Mouse (Mus musculus): ENCODE data around the gene Mpp4. TPM values are rescaled to one million over a fixed set of nuclear protein-coding genes. Genes with fewer than 3 reads are reported as not detected.

The Mpp4 gene
- polyA plus RNA-seq, 1 experiment from 2014 or later: 0.20 TPM

GRCm38 (mm10) chr1:59119720-59120457 is 43.3 kb downstream of the Mpp4 start, which contains the start of gene Tmem237:
TSS of gene Tmem237 (minus strand) at chr1:59120408.
- peak; percentile 99 for DNase-seq (ENCODE audit: low spot score)
- WGBS: under 1% methylated on average over 73 of the region's 74 CpGs
- H3K4me1 ChIP-seq: peaks cover 12% of the 10 kb centered on the region

GRCm38 (mm10) chr1:59110524-59110923 is 52.7 kb downstream of the Mpp4 start:
- H3K4me3 ChIP-seq: no peak overlapping the region
- H3K36me3 ChIP-seq: peaks cover 71% of the 10 kb centered on the region

More at GRCm38 (mm10) chr1:59119720-59120457, 43.3 kb downstream of the Mpp4 start, which contains the start of gene Tmem237:
- no peaks in the 10 kb centered on the region for H3K27me3 ChIP-seq (ENCODE audit: low read depth, poor library complexity, severe bottlenecking)
- H3K9me3 ChIP-seq (replicated peaks): no peaks in the 10 kb centered on the region
- peak within 1 kb of the TSS; percentile 89 for H3K27ac ChIP-seq
- H3K36me3 ChIP-seq: peaks cover 3% of the 10 kb centered on the region; the same call in 1 of the 2 replicates
- H3K4me3 ChIP-seq: peak within 1 kb of the TSS; percentile 64

GRCm38 (mm10) chr1:59102071-59102470 is 61.1 kb downstream of the Mpp4 start:
- H3K27me3 ChIP-seq (ENCODE audit: low read depth, poor library complexity, severe bottlenecking): no peaks in the 10 kb centered on the region
- no peak for DNase-seq (ENCODE audit: low spot score)
- H3K4me3 ChIP-seq: no peak overlapping the region
- no peak overlapping the region for H3K27ac ChIP-seq
- no peaks in the 10 kb centered on the region for H3K4me1 ChIP-seq
- WGBS: 94% methylated on average over 6 of the region's 6 CpGs
- peaks cover 42% of the 10 kb centered on the region for H3K36me3 ChIP-seq
- H3K9me3 ChIP-seq (replicated peaks): no peaks in the 10 kb centered on the region

More at GRCm38 (mm10) chr1:59110524-59110923, 52.7 kb downstream of the Mpp4 start:
- Histone ChIP-seq H3K27ac (no peak overlapping the region), H3K4me1 (no peaks in the 10 kb centered on the region), H3K9me3 (replicated peaks) (no peaks in the 10 kb centered on the region), H3K27me3 (ENCODE audit: low read depth, poor library complexity, severe bottlenecking) (no peaks in the 10 kb centered on the region)
- 85% methylated on average over 8 of the region's 8 CpGs for WGBS
- no peak for DNase-seq (ENCODE audit: low spot score)

GRCm38 (mm10) chr1:59101020-59101419 is 62.2 kb downstream of the Mpp4 start:
- Histone ChIP-seq H3K4me1 (no peaks in the 10 kb centered on the region), H3K27ac (no peak overlapping the region), H3K4me3 (no peak overlapping the region), H3K9me3 (replicated peaks) (no peaks in the 10 kb centered on the region), H3K36me3 (peaks cover 32% of the 10 kb centered on the region), H3K27me3 (ENCODE audit: low read depth, poor library complexity, severe bottlenecking) (no peaks in the 10 kb centered on the region)
- no peak for DNase-seq (ENCODE audit: low spot score)
- WGBS: 92% methylated on average over 5 of the region's 5 CpGs

GRCm38 (mm10) chr1:59094705-59095104 is 68.5 kb downstream of the Mpp4 start, which contains the start of gene C2cd6:
TSS of gene C2cd6 (minus strand) at chr1:59094900.
- no peak within 1 kb of the TSS for H3K4me3 ChIP-seq
- 90% methylated on average over 19 of the region's 19 CpGs for WGBS
- H3K27ac ChIP-seq: no peak within 1 kb of the TSS
- H3K4me1 ChIP-seq: no peaks in the 10 kb centered on the region
- no peak for DNase-seq (ENCODE audit: low spot score)
- peaks cover under 1% of the 10 kb centered on the region; the same call in 1 of the 2 replicates for H3K36me3 ChIP-seq
- H3K27me3 ChIP-seq (ENCODE audit: low read depth, poor library complexity, severe bottlenecking): no peaks in the 10 kb centered on the region
- no peaks in the 10 kb centered on the region for H3K9me3 ChIP-seq (replicated peaks)

Other genes starting within 250 kb of the Mpp4 start
- gene Trak2, start 190.0 kb downstream of the Mpp4 start, polyA plus RNA-seq (2016; fragmentation: Nextera tagmentation; extraction: Ambion mirVana): 7.5 and 9.3 TPM in 2 replicates
- 19.1 and 20.2 TPM in 2 replicates for gene Stradb, start 189.9 kb downstream of the Mpp4 start, polyA plus RNA-seq (2016; fragmentation: Nextera tagmentation; extraction: Ambion mirVana)
- gene C2cd6, start 68.5 kb downstream of the Mpp4 start, polyA plus RNA-seq (2016; fragmentation: Nextera tagmentation; extraction: Ambion mirVana): not detected in 2 replicates
- gene Tmem237, start 43.0 kb downstream of the Mpp4 start, polyA plus RNA-seq (2016; fragmentation: Nextera tagmentation; extraction: Ambion mirVana): 34.0 and 36.5 TPM in 2 replicates
- gene Als2, start 73.8 kb upstream of the Mpp4 start, polyA plus RNA-seq (2016; fragmentation: Nextera tagmentation; extraction: Ambion mirVana): 11.0 and 13.2 TPM in 2 replicates
- 0.08 and 0.26 TPM in 2 replicates for gene Cdk15, start 93.5 kb upstream of the Mpp4 start, polyA plus RNA-seq (2016; fragmentation: Nextera tagmentation; extraction: Ambion mirVana)